Mouse (Mus musculus): ENCODE data around the gene Flt3l. TPM values are rescaled to one million over a fixed set of nuclear protein-coding genes. Genes with fewer than 3 reads are reported as not detected.
"Not testable (repeated sequence)": the region's sequence is repeated elsewhere in the genome, so short reads cannot be mapped to it uniquely, and the experiment has no call there.

Flt3l gene
- polyA plus RNA-seq, 1 experiment: 45.8 TPM

DNA sequence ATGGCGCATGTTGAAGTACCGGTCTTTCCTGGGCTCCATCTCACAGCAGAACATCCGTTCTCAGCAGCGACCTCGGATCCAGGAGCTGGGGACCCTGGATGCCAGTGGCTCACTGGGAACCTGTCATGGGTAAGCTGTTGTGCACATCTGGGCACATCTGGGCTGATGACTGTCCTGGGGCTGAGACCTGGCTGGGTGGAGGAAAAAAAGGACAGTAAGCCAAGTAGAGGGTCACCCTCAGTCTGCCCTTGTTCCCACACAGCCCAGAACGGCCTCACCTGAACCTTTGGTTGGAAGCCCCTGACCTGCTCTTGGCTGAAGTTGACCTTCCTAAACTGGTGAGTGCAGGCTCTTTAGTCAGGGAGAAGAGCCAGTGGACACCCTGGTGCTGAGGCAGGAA lies 22.8 kb upstream of the Flt3l start:
- Histone ChIP-seq H3K36me3 (ENCODE audit: control insufficient read depth, insufficient read depth, low read length) (0 out of 2 replicates have a peak, but pooled peaks cover 2% of the 10 kb centered on the region), H3K27me3 (ENCODE audit: control insufficient read depth, insufficient read depth, low read length) (peaks cover 6% of the 10 kb centered on the region), H3K4me3 (ENCODE audit: low read depth, low read length) (no peak overlapping the region), H3K27ac (ENCODE audit: insufficient read depth, low read depth, low read length) (no peak overlapping the region), H3K4me1 (ENCODE audit: control insufficient read depth, insufficient read depth, insufficient read length, low read length) (peaks cover 4% of the 10 kb centered on the region)
- 92% methylated on average over 6 of the region's 6 CpGs for WGBS
- TF ChIP-seq CTCF (IDR thresholded peaks at IDR 0.05; ENCODE audit: extremely low read depth, insufficient read length, insufficient replicate concordance, low read depth, low read length) (no peak), POLR2A (IDR thresholded peaks at IDR 0.05; ENCODE audit: low read depth, low read length) (no peak)

DNA sequence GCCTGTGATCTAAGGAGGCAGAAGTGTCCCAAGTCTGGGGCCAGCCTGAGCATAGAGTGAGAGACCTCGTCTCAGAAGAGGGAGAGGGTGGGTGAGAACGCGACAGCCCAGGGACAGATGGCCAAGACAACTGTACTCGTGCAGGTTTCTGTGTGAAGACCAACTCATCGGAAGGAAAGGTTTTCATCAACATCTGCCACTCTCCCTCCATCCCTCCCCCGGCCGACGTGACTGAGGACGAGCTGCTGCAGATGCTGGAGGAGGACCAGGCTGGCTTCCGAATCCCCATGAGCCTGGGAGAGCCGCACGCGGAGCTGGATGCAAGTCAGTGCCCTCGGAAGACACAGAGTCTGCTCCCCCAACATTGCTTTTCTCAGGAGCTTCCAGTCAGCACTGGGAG lies 21.2 kb upstream of the Flt3l start:
- WGBS: 88% methylated on average over 14 of the region's 14 CpGs
- TF ChIP-seq CTCF (IDR thresholded peaks at IDR 0.05; ENCODE audit: extremely low read depth, insufficient read length, insufficient replicate concordance, low read depth, low read length): no peak
- no peak for TF ChIP-seq POLR2A (IDR thresholded peaks at IDR 0.05; ENCODE audit: low read depth, low read length)

DNA sequence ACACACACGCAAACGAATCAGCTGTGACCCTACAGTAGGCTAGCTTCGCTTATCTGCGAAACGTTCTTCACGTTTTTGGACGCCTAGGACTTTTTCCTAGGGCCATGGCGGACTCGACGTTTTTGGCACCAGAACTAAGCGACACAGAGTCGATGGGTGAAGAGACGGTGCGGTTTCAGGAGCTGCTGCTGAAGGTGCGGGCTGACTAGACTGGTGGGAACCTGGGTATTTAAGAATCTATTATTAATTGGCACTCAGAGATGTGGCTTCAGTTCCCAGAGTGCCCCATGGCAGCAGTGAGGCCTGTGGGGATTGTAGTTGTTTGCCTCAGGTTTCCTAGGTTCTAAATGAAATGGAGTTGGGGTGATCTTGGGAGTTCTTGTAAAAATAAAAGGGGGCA lies 20.0 kb upstream of the Flt3l start:
- Histone ChIP-seq H3K27ac (ENCODE audit: insufficient read depth, low read depth, low read length) (no peak overlapping the region), H3K4me1 (ENCODE audit: control insufficient read depth, insufficient read depth, insufficient read length, low read length) (peaks cover 4% of the 10 kb centered on the region), H3K27me3 (ENCODE audit: control insufficient read depth, insufficient read depth, low read length) (no peaks in the 10 kb centered on the region), H3K36me3 (ENCODE audit: control insufficient read depth, insufficient read depth, low read length) (0 out of 2 replicates have a peak, but pooled peaks cover 2% of the 10 kb centered on the region), H3K4me3 (ENCODE audit: low read depth, low read length) (no peak overlapping the region)
- 92% methylated on average over 15 of the region's 15 CpGs for WGBS
- TF ChIP-seq POLR2A (IDR thresholded peaks at IDR 0.05; ENCODE audit: low read depth, low read length): no peak
- TF ChIP-seq CTCF (IDR thresholded peaks at IDR 0.05; ENCODE audit: extremely low read depth, insufficient read length, insufficient replicate concordance, low read depth, low read length): no peak

More for the DNA sequence above, 21.2 kb upstream of the Flt3l start:
- no peak overlapping the region for H3K27ac ChIP-seq (ENCODE audit: insufficient read depth, low read depth, low read length)
- H3K27me3 ChIP-seq (ENCODE audit: control insufficient read depth, insufficient read depth, low read length): no peaks in the 10 kb centered on the region
- no peak overlapping the region for H3K4me3 ChIP-seq (ENCODE audit: low read depth, low read length)
- H3K4me1 ChIP-seq (ENCODE audit: control insufficient read depth, insufficient read depth, insufficient read length, low read length): peaks cover 4% of the 10 kb centered on the region
- 0 out of 2 replicates have a peak, but pooled peaks cover 2% of the 10 kb centered on the region for H3K36me3 ChIP-seq (ENCODE audit: control insufficient read depth, insufficient read depth, low read length)

DNA sequence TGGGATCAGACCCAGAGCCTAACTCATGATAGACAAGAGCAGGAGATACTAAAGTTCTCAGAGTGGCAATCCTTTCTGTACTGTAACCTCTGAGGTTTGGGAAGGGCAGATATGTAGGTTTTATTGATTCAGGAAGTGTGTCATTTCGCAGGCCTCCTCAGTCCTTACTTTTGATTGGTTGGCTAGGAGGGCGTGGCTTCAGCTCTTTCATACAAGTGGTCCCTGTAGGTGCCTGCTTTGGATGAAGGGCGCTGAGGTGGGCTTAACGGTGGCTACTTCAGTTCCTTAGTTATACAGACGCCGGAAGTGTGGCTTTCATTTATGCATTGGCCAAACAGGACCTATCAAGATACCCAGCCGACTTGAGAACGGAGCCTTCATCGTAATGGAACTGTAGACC lies 19.4 kb upstream of the Flt3l start:
- TF ChIP-seq CTCF (IDR thresholded peaks at IDR 0.05; ENCODE audit: extremely low read depth, insufficient read length, insufficient replicate concordance, low read depth, low read length) (no peak), POLR2A (IDR thresholded peaks at IDR 0.05; ENCODE audit: low read depth, low read length) (no peak)

DNA sequence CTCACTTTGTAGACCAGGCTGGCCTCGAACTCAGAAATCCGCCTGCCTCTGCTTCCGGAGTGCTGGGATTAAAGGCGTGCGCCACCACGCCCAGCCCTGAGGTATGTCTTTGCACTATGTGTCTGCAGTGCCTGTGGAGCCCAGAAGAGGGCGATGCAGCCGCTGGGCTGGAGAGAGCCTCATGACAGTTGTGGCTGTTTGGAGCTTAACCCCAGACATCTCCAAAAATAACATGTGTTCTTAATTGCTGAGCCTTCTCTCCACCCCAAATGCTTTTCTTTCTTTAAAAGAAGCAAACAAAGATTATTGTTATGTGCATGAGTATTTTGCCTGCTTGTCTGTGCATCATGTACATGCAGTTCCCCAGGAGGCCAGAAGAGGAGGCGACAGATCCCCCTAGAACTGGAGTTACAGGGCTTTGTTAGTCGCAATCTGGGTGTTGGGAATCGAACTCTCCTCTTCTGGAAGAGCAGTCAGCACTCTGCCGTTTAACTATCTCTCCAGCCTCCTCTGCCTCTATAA lies 18.8 kb upstream of the Flt3l start:
- 63% methylated on average over 12 of the region's 12 CpGs for WGBS
- TF ChIP-seq CTCF (IDR thresholded peaks at IDR 0.05; ENCODE audit: extremely low read depth, insufficient read length, insufficient replicate concordance, low read depth, low read length): peak; percentile 56; the same call in 1 of the 2 replicates
- TF ChIP-seq POLR2A (IDR thresholded peaks at IDR 0.05; ENCODE audit: low read depth, low read length): no peak
- peak overlapping the region; percentile 40; the same call in 1 of the 2 replicates for H3K27ac ChIP-seq (ENCODE audit: insufficient read depth, low read depth, low read length)
- H3K36me3 ChIP-seq (ENCODE audit: control insufficient read depth, insufficient read depth, low read length): 0 out of 2 replicates have a peak, but pooled peaks cover 2% of the 10 kb centered on the region
- H3K4me1 ChIP-seq (ENCODE audit: control insufficient read depth, insufficient read depth, insufficient read length, low read length): peaks cover 7% of the 10 kb centered on the region
- no peaks in the 10 kb centered on the region for H3K27me3 ChIP-seq (ENCODE audit: control insufficient read depth, insufficient read depth, low read length)
- H3K4me3 ChIP-seq (ENCODE audit: low read depth, low read length): peak overlapping the region; percentile 38

More for the DNA sequence above, 19.4 kb upstream of the Flt3l start:
- WGBS: 86% methylated on average over 9 of the region's 9 CpGs
- Histone ChIP-seq H3K36me3 (ENCODE audit: control insufficient read depth, insufficient read depth, low read length) (0 out of 2 replicates have a peak, but pooled peaks cover 2% of the 10 kb centered on the region), H3K4me1 (ENCODE audit: control insufficient read depth, insufficient read depth, insufficient read length, low read length) (peaks cover 7% of the 10 kb centered on the region), H3K4me3 (ENCODE audit: low read depth, low read length) (no peak overlapping the region), H3K27me3 (ENCODE audit: control insufficient read depth, insufficient read depth, low read length) (no peaks in the 10 kb centered on the region), H3K27ac (ENCODE audit: insufficient read depth, low read depth, low read length) (peak overlapping the region; percentile 40; the same call in 1 of the 2 replicates)

DNA sequence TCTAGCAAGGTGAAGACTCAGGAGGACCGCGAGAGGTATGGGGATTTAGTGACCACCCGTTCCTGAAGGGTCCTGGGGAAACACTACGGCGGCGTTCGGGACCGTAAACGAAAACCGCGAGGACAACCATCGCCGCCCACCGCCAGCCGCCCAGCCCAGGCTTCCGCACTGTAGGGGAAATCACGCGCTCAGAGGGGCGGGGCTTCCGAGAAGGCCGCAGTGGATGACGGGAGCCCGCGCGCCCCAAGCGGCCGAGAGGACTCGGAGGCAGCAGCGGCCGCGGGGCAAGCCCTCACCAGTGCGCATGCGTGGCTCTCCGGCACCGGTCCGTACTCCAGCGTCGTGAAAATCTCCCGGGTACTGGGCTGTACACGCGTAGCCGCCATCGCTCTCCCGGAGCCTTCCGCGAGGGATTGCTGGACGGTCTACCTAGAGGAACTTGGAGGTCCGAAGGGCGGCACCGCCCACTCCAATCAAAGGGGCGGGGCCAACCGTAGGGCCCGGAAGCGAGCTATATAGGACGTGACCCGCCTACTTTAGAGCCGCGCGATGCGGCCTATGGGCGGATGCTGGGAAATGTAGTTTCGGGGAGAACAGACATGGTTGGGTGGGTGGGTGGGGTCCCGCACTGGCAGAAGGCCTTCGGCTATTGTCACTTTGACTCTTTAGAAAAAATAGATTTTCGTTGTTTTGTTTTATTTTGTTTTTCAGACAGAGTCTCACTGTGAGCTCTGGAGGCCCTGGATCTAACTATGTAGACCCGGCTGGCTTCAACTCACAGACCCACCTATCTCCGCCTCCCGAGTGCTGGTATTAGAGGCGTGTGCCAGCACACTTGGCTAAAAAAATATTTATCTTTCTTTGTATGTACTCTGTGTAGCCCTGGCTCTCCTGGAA lies 18.1 kb upstream of the Flt3l start, which contains the start of the genes Pih1d1 and Aldh16a1:
Gene Pih1d1, plus strand, starts transcription at position 208 of the 897 bp plus-strand sequence.
Gene Aldh16a1, minus strand, starts transcription at position 489 of the 897 bp plus-strand sequence.
- Histone ChIP-seq H3K27me3 (ENCODE audit: control insufficient read depth, insufficient read depth, low read length) (no peaks in the 10 kb centered on the region), H3K4me1 (ENCODE audit: control insufficient read depth, insufficient read depth, insufficient read length, low read length) (peaks cover 7% of the 10 kb centered on the region), H3K36me3 (ENCODE audit: control insufficient read depth, insufficient read depth, low read length) (0 out of 2 replicates have a peak, but pooled peaks cover 2% of the 10 kb centered on the region), H3K4me3 (ENCODE audit: low read depth, low read length) (peak within 1 kb of the TSS; percentile 71), H3K27ac (ENCODE audit: insufficient read depth, low read depth, low read length) (peak within 1 kb of the TSS; percentile 93)
- peak; percentile 52 for TF ChIP-seq CTCF (IDR thresholded peaks at IDR 0.05; ENCODE audit: extremely low read depth, insufficient read length, insufficient replicate concordance, low read depth, low read length)
- peak; percentile 97 for TF ChIP-seq POLR2A (IDR thresholded peaks at IDR 0.05; ENCODE audit: low read depth, low read length)
- 1% methylated on average over 69 of the region's 69 CpGs for WGBS

DNA sequence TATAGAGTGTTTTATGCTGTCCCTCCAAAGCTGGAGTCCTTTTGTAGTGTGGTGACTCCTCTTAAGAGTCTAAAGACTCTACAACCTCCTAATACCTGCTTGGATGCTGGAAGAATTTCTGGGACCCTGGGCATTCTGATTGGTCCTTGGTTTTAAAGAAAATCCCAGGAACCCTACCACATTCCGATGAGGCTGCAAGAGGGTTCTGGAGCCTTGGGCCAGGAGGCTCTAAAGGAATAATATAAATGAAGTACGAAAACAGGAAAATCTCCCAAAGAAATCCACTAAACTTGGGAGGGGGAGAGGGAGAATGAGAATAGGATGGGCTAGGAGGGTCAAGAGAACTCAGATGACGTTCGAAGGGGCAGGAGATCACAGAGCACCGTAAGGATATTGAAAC lies 17.4 kb upstream of the Flt3l start:
- H3K4me3 ChIP-seq (ENCODE audit: low read depth, low read length): peak overlapping the region; percentile 71
- TF ChIP-seq POLR2A (IDR thresholded peaks at IDR 0.05; ENCODE audit: low read depth, low read length): no peak
- no peak for TF ChIP-seq CTCF (IDR thresholded peaks at IDR 0.05; ENCODE audit: extremely low read depth, insufficient read length, insufficient replicate concordance, low read depth, low read length)

DNA sequence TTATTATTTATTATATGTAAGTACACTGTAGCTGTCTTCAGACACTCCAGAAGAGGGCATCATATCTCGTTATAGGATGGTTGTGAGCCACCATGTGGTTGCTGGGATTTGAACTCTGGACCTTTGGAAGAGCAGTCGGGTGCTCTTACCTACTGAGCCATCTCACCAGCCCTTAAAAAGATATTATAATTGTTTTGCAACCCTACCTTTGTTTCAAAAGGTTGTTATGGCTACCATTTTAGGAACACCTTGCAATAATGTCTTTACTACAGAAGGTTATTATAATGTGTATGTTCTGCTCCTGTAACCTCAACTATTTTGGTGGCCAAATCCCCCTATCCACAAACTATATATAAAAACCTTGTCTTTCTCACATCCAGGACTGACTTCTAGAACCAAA lies 16.8 kb upstream of the Flt3l start:
- not testable (repeated sequence) for H3K4me3 ChIP-seq (ENCODE audit: low read depth, low read length); H3K36me3 ChIP-seq (ENCODE audit: control insufficient read depth, insufficient read depth, low read length)
- 52% methylated on average over 2 of the region's 2 CpGs for WGBS

More for the DNA sequence above, 17.4 kb upstream of the Flt3l start:
- WGBS: 2% methylated on average over 5 of the region's 5 CpGs
- peaks cover 7% of the 10 kb centered on the region for H3K4me1 ChIP-seq (ENCODE audit: control insufficient read depth, insufficient read depth, insufficient read length, low read length)
- no peaks in the 10 kb centered on the region for H3K27me3 ChIP-seq (ENCODE audit: control insufficient read depth, insufficient read depth, low read length)
- H3K36me3 ChIP-seq (ENCODE audit: control insufficient read depth, insufficient read depth, low read length): no peaks in the 10 kb centered on the region
- peak overlapping the region; percentile 93 for H3K27ac ChIP-seq (ENCODE audit: insufficient read depth, low read depth, low read length)

More for the DNA sequence above, 16.8 kb upstream of the Flt3l start:
- not testable (repeated sequence) for H3K27ac ChIP-seq (ENCODE audit: insufficient read depth, low read depth, low read length); H3K27me3 ChIP-seq (ENCODE audit: control insufficient read depth, insufficient read depth, low read length); H3K4me1 ChIP-seq (ENCODE audit: control insufficient read depth, insufficient read depth, insufficient read length, low read length)
